Mouse (Mus musculus): Measurements from ENCODE around the gene Hoxb7.

DNA sequence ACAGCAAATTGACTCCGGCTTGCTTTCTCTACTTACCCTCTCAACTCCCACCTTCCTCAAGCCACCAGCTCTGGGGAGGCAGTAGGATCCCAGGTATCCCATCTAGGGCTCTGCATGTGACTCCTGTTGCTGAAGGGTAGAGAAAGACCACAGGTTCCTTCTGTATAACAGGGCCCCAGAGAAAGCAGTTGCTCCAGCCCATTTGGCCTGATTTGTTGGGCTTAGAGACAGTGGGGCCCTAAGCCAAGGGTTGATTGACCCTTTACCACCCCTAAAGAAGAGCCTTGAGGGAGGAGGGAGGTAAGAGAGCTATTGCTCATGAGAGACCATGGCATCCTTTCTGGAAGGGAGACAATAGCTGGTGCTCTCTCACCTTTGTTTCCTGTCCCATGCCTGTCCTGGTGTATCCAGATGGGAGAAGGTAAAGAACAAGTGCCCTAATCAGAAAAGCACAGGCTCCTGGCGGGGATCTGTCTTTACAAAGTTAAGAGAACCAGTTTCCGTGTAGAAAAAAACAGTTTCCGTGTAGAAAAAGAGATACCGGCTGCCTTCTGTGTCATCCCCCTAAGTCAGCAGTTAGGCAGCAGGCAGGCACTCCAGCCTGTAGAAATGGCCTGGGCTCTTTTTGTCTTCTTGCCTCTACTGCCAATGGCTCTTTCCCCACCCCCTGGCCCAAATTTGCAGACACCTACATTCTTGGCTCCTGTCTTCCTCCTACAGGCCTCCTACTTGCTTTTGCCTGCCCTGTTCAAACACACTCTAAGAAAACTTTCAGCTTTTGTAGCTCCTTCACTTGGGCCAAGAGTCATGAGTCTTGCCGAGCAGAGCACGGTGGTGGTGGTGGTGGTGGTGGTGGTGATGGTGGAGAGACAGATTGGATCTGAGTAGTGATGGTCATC, 52.8 kb downstream of the Hoxb7 start:
- TF ChIP-seq CTCF (IDR thresholded peaks at IDR 0.05; ENCODE audit: low read depth) = no peak
- no peak for TF ChIP-seq EP300 (IDR thresholded peaks at IDR 0.05; ENCODE audit: low read depth)
